Mouse (Mus musculus) CH12.LX (cell line): ENCODE measurements around the gene Pdha1.

Source experiments
- CTCF ChIP-seq, 2 experiments: IDR thresholded peaks in 1 of 2; conservative IDR thresholded peaks in 1 of 2; 2 replicates each; pipeline ENCODE4 v1.5.1; 2011 to 2012; ENCODE audit warnings: low read depth in 2 of 2, low read length in 2 of 2, improper control_type of control experiment in 1 of 2, inconsistent platforms in 1 of 2, mild to moderate bottlenecking in 1 of 2, moderate library complexity in 1 of 2
- EP300 ChIP-seq: IDR thresholded peaks from 2 replicates; pipeline ENCODE4 v1.6.1; 2011; ENCODE audit warnings: low read length, improper control_type of control experiment
- GABPA ChIP-seq: IDR thresholded peaks from 2 replicates; pipeline ENCODE4 v1.6.1; 2012; ENCODE audit warnings: low read depth, low read length, improper control_type of control experiment, inconsistent platforms; ENCODE audit not compliant: insufficient replicate concordance
- JUN ChIP-seq: IDR thresholded peaks from 2 replicates; pipeline ENCODE4 v1.6.1; 2011; ENCODE audit warnings: low read depth, mild to moderate bottlenecking, low read length, improper control_type of control experiment, moderate library complexity; ENCODE audit not compliant: insufficient read depth
- KAT2A ChIP-seq: IDR thresholded peaks from 2 replicates; pipeline ENCODE4 v1.6.1; 2012; ENCODE audit warnings: low read length, improper control_type of control experiment, inconsistent platforms; ENCODE audit not compliant: insufficient replicate concordance
- MAFK ChIP-seq: IDR thresholded peaks from 2 replicates; pipeline ENCODE4 v1.6.1; 2011; ENCODE audit warnings: low read length, improper control_type of control experiment; ENCODE audit not compliant: insufficient replicate concordance
- MEF2A ChIP-seq: IDR thresholded peaks from 2 replicates; pipeline ENCODE4 v1.6.1; 2014; ENCODE audit warnings: low read depth, mild to moderate bottlenecking, inconsistent platforms, low read length, improper control_type of control experiment, borderline replicate concordance
- NELFE ChIP-seq: IDR thresholded peaks from 2 replicates; pipeline ENCODE4 v1.6.1; 2011; ENCODE audit warnings: low read depth, low read length, improper control_type of control experiment
- PAX5 ChIP-seq: IDR thresholded peaks from 2 replicates; pipeline ENCODE4 v1.6.1; 2012; ENCODE audit warnings: low read length, inconsistent platforms, mixed read lengths
- POLR2A ChIP-seq: IDR thresholded peaks from 2 replicates; pipeline ENCODE4 v1.6.1; 2011; ENCODE audit warnings: low read depth, mild to moderate bottlenecking, improper control_type of control experiment, low read length
- TCF12 ChIP-seq: IDR thresholded peaks from 2 replicates; pipeline ENCODE4 v1.6.1; 2014; ENCODE audit warnings: low read depth, mild to moderate bottlenecking, inconsistent platforms, low read length, improper control_type of control experiment
- USF1 ChIP-seq: IDR thresholded peaks from 2 replicates; pipeline ENCODE4 v1.6.1; 2014; ENCODE audit warnings: low read depth, mild to moderate bottlenecking, inconsistent platforms, low read length, improper control_type of control experiment
- ZNF384 ChIP-seq: IDR thresholded peaks from 2 replicates; pipeline ENCODE4 v1.6.1; 2012; ENCODE audit warnings: low read depth, low read length, improper control_type of control experiment, inconsistent platforms

DNA sequence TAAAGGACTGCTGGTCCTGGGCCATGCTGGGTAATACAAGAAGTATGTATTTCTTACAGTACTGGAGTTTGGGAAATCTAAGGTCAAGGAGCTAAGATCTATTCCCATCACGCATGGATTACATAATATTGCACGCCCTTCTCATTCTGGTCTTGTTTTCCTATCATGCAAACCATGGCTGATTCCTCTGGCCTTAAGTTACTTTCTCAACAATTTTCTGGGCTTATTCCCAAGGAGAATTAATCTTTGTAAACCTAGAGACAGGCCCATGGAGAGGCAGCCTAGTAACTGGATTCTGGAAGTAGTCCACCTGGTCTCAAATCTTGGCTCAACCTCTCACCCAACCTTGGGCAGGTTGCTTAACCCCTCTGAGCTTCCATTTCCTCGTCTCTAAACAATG is 9.2 kb upstream of the Pdha1 start:
- TF ChIP-seq GABPA, result no peak
- no peak for TF ChIP-seq KAT2A
- no peak for TF ChIP-seq POLR2A
- no peak for TF ChIP-seq NELFE
- TF ChIP-seq CTCF (conservative IDR thresholded peaks at IDR 0.05 in 1 of 2, IDR thresholded peaks at IDR 0.05 in 1 of 2; ENCODE audit: low read depth in 2 of 2, low read length in 2 of 2), result no peak
- no peak for TF ChIP-seq ZNF384
- TF ChIP-seq JUN, result no peak
- TF ChIP-seq MAFK, result no peak
- TF ChIP-seq TCF12, result no peak
- TF ChIP-seq EP300, result no peak
- TF ChIP-seq USF1, result no peak
- no peak for TF ChIP-seq MEF2A
- TF ChIP-seq PAX5, result no peak
